Mouse (Mus musculus) neural tube, embryonic 14.5 days (tissue): ENCODE data around the gene Ndufb7. TPM values are rescaled to one million over a fixed set of nuclear protein-coding genes. Genes with fewer than 3 reads are reported as not detected.
"Not testable (repeated sequence)": the region's sequence is repeated elsewhere in the genome, so short reads cannot be mapped to it uniquely, and the experiment has no call there.

Experiments
- ATAC-seq: fragments of 200-750 bp; cut with Nextera tagmentation; 2 replicates; pipeline ENCODE4 v1.8.0; 2017; ENCODE audit warnings: low read depth, mild to moderate bottlenecking, moderate TSS enrichment, moderate library complexity
- H3K27ac ChIP-seq: fragments of 300-500 bp; sonication (generic); 2 replicates; pipeline ENCODE4 v1.5.1; 2014; ENCODE audit warnings: low read depth, mild to moderate bottlenecking, control low read depth, low read length, moderate library complexity, mixed read lengths
- H3K27me3 ChIP-seq: fragments of 300-500 bp; sonication (generic); 2 replicates; pipeline ENCODE4 v1.6.1; 2014; ENCODE audit warnings: low read length; ENCODE audit not compliant: control insufficient read depth, insufficient read depth
- H3K36me3 ChIP-seq: fragments of 300-500 bp; sonication (generic); 2 replicates; pipeline ENCODE4 v1.6.1; 2014; ENCODE audit warnings: low read length, mixed read lengths; ENCODE audit not compliant: control insufficient read depth, insufficient read depth
- H3K4me1 ChIP-seq: fragments of 300-500 bp; sonication (generic); 2 replicates; pipeline ENCODE4 v1.6.1; 2014; ENCODE audit warnings: low read length; ENCODE audit not compliant: control insufficient read depth, insufficient read depth
- H3K4me2 ChIP-seq: fragments of 300-500 bp; sonication (generic); 2 replicates; pipeline ENCODE4 v1.6.1; 2014; ENCODE audit warnings: mild to moderate bottlenecking, low read depth, low read length, control low read depth
- H3K4me3 ChIP-seq: fragments of 300-500 bp; sonication (generic); 2 replicates; pipeline ENCODE4 v1.5.1; 2014; ENCODE audit warnings: low read depth, low read length, control low read depth, mixed read lengths
- H3K9ac ChIP-seq: fragments of 300-500 bp; sonication (generic); replicated peaks from 2 replicates; pipeline ENCODE4 v1.6.1; 2014; ENCODE audit warnings: low read depth, mild to moderate bottlenecking, control low read depth, low read length, mixed read lengths
- H3K9me3 ChIP-seq: fragments of 300-500 bp; sonication (generic); 2 replicates; pipeline ENCODE4 v1.6.1; 2016; ENCODE audit warnings: low read length; ENCODE audit not compliant: control insufficient read depth
- WGBS: fragments of 180-500 bp; shearing (Covaris S2); extraction: QIAGEN DNeasy Blood & Tissue Kit; methylation state at CpG from one replicate; pipeline ENCODE4 v1.1.7; 2014; 5-methylcytosine and 5-hydroxymethylcytosine counted together
- polyA plus RNA-seq: library from polyadenylated mRNA; unstranded; fragments of >200 nt; fragmentation: Nextera tagmentation; extraction: Ambion mirVana; gene quantifications from 2 replicates; pipeline ENCODE4 v1.2.1, GENCODE M21; 2014

Gene Ndufb7
- polyA plus RNA-seq: 348 and 353 TPM in 2 replicates

GRCm38 (mm10) chr8:83566469-83567395 is at the start of gene Ndufb7:
TSS of gene Ndufb7 (plus strand) at chr8:83566671.
- peaks cover 5% of the 10 kb centered on the region; the same call in 1 of the 2 replicates for H3K36me3 ChIP-seq
- H3K9ac ChIP-seq: peak within 1 kb of the TSS; percentile 75
- ATAC-seq: peak; percentile 87
- H3K4me3 ChIP-seq: peak within 1 kb of the TSS; percentile 61
- no peaks in the 10 kb centered on the region for H3K9me3 ChIP-seq
- WGBS: under 1% methylated on average over 48 of the region's 48 CpGs
- H3K4me1 ChIP-seq: peaks cover 13% of the 10 kb centered on the region; the same call in 1 of the 2 replicates
- peak within 1 kb of the TSS; percentile 46; the same call in 1 of the 2 replicates for H3K27ac ChIP-seq
- H3K4me2 ChIP-seq: peak within 1 kb of the TSS; percentile 92
- no peaks in the 10 kb centered on the region for H3K27me3 ChIP-seq

DNA sequence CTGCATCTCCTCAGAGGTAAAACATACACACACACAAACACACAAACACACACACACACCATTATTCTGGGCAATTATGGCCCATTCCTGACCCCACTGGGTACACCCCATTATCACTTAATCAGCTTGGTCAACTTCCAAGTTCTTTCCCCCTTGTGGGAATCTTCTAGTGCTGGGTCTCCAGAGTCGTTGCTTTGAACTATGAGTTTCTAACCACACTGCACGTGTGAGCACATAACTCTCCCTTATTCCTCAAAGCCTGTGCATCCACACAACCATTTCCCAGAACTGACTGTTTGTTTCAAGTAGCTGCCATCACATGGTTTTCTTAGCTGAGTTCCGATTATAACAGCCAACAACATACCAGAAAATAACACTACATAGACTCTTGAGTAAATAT is 46.0 kb upstream of the Ndufb7 start:
- no peaks in the 10 kb centered on the region for H3K36me3 ChIP-seq

GRCm38 (mm10) chr8:83520907-83521306 is 45.6 kb upstream of the Ndufb7 start:
- not testable (repeated sequence) for ATAC-seq
- 73% methylated on average over 3 of the region's 3 CpGs for WGBS

More for the DNA sequence above, 46.0 kb upstream of the Ndufb7 start:
- Histone ChIP-seq H3K4me3 (no peak overlapping the region), H3K4me2 (no peak overlapping the region), H3K4me1 (no peaks in the 10 kb centered on the region), H3K27me3 (no peaks in the 10 kb centered on the region), H3K27ac (no peak overlapping the region), H3K9me3 (no peaks in the 10 kb centered on the region), H3K9ac (no peak overlapping the region)
- no peak for ATAC-seq
- 73% methylated on average over 3 of the region's 3 CpGs for WGBS

GRCm38 (mm10) chr8:83521310-83521709 is 45.2 kb upstream of the Ndufb7 start:
- Histone ChIP-seq H3K27me3 (no peaks in the 10 kb centered on the region), H3K4me1 (no peaks in the 10 kb centered on the region), H3K36me3 (no peaks in the 10 kb centered on the region), H3K4me3 (no peak overlapping the region), H3K4me2 (no peak overlapping the region), H3K27ac (no peak overlapping the region), H3K9me3 (no peaks in the 10 kb centered on the region), H3K9ac (no peak overlapping the region)
- WGBS: 41% methylated on average over 1 of the region's 1 CpGs
- ATAC-seq: no peak

More at GRCm38 (mm10) chr8:83520907-83521306, 45.6 kb upstream of the Ndufb7 start:
- H3K27ac ChIP-seq, H3K9ac ChIP-seq, H3K27me3 ChIP-seq, H3K36me3 ChIP-seq, H3K9me3 ChIP-seq, H3K4me3 ChIP-seq, H3K4me2 ChIP-seq, H3K4me1 ChIP-seq: not testable (repeated sequence)

DNA sequence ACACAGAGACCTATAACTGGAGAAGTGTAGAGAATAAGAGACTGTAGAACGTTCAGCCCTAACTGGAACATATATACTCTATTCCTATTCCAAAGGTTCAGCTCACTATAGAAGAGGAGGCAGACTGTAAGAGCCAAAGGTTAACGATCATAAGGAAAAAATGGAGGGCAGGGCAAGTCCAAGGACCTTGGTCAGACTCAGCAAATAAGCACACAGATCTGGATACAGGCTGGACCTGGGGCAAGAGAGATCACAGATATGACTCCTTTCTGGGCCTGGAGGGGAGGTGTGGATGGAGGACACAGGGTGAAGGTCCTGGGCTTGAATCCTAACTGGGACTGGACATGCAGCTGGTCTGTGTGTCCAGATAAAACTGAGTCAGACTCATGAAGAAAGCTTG is 31.7 kb upstream of the Ndufb7 start:
- 91% methylated on average over 2 of the region's 2 CpGs for WGBS

DNA sequence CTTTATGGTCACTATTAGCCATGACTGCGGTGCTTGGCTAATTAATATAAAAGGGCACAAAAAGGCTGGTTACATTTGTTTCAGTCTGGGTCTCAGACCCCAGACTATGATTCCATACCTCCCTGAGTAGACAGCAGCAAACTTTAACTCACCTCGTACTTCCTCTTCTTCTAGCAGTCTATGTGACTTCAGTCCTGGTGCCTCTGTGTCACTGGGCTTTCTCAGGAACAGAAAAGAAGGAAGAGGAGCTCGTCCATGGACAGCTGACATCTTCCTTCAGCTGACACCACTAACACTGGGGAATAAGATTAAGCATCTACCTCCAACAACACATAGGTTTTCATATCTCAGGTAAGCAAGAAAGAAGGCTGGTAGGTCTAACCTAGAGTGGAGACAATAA is 30.7 kb upstream of the Ndufb7 start, which contains the start of gene Olfr370:
TSS of gene Olfr370 (plus strand) at position 45 of the 400 bp plus-strand sequence.
- H3K4me1 ChIP-seq: no peaks in the 10 kb centered on the region
- no peak for ATAC-seq
- no peak within 1 kb of the TSS for H3K27ac ChIP-seq
- no peaks in the 10 kb centered on the region for H3K27me3 ChIP-seq
- H3K9me3 ChIP-seq: no peaks in the 10 kb centered on the region
- no peaks in the 10 kb centered on the region for H3K36me3 ChIP-seq
- no peak within 1 kb of the TSS for H3K4me3 ChIP-seq
- 72% methylated on average over 3 of the region's 3 CpGs for WGBS
- H3K9ac ChIP-seq: no peak within 1 kb of the TSS
- no peak within 1 kb of the TSS for H3K4me2 ChIP-seq

More for the DNA sequence above, 31.7 kb upstream of the Ndufb7 start:
- H3K27ac ChIP-seq: no peak overlapping the region
- no peaks in the 10 kb centered on the region for H3K9me3 ChIP-seq
- H3K36me3 ChIP-seq: no peaks in the 10 kb centered on the region
- no peak overlapping the region for H3K4me2 ChIP-seq
- H3K9ac ChIP-seq: no peak overlapping the region
- no peak overlapping the region for H3K4me3 ChIP-seq
- no peaks in the 10 kb centered on the region for H3K27me3 ChIP-seq
- ATAC-seq: no peak
- no peaks in the 10 kb centered on the region for H3K4me1 ChIP-seq

DNA sequence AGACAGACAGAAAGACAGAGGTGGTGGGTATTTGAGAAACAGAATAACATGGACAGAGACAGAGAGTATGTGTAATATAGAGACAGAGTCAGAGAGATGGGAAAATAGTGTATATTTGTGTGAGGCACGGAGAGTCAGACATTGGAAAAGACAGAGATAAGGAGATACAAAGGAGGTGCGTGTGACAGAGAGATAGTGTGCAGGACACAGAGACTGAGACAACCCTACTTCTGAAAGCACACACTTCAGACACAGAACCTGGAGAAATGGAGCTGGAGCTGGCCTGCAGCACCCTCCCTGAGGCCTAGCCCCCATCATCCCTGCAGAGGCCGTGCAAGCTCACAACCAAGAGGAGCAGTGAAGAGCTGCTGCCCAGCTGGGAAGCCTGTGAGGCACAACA is 3.8 kb upstream of the Ndufb7 start:
- no peaks in the 10 kb centered on the region for H3K9me3 ChIP-seq
- no peak overlapping the region for H3K4me3 ChIP-seq
- peaks cover 6% of the 10 kb centered on the region; the same call in 1 of the 2 replicates for H3K4me1 ChIP-seq
- 85% methylated on average over 3 of the region's 3 CpGs for WGBS
- H3K36me3 ChIP-seq: no peaks in the 10 kb centered on the region
- no peaks in the 10 kb centered on the region for H3K27me3 ChIP-seq
- no peak overlapping the region for H3K27ac ChIP-seq
- no peak overlapping the region for H3K4me2 ChIP-seq
- no peak overlapping the region for H3K9ac ChIP-seq
- no peak for ATAC-seq

DNA sequence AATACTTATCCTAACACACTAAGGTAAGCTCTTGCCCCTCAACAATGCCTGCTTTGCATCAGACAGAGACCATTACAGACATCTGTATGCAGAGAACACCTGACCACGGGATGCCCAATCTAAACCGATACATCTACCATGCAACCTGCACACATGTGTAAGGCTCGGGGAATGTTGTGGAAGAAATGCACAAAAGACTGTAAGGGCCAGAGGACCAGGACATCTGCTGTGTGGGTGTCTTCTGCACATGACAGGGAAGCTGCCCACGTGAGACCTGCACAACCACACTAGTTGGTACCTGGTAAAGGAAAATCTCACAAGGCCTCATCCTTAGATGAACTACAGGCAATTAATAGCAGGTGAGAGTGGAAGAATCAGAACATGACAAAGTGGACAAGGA is 3.2 kb upstream of the Ndufb7 start:
- 75% methylated on average over 4 of the region's 4 CpGs for WGBS
- ATAC-seq: no peak
- H3K9ac ChIP-seq: no peak overlapping the region
- H3K27me3 ChIP-seq: no peaks in the 10 kb centered on the region
- no peak overlapping the region for H3K4me2 ChIP-seq
- no peak overlapping the region for H3K4me3 ChIP-seq
- H3K27ac ChIP-seq: no peak overlapping the region
- H3K4me1 ChIP-seq: peaks cover 12% of the 10 kb centered on the region; the same call in 1 of the 2 replicates
- H3K9me3 ChIP-seq: no peaks in the 10 kb centered on the region
- no peaks in the 10 kb centered on the region for H3K36me3 ChIP-seq
